Mouse (Mus musculus): ENCODE data around the gene Aatk. TPM values are rescaled to one million over a fixed set of nuclear protein-coding genes. Genes with fewer than 3 reads are reported as not detected.
A peak's percentile ranks its signal among the peaks of the same experiment; 100 is the strongest.

Gene Aatk
- polyA plus RNA-seq, 1 experiment from 2014 or later: 1.4 TPM

- no peak for DNase-seq (ENCODE audit: low spot score)
- H3K27ac ChIP-seq (ENCODE audit: low read length): no peak overlapping the region
- no peak overlapping the region for H3K4me2 ChIP-seq (replicated peaks; ENCODE audit: low read depth, low read length)
- ATAC-seq: no peak
- no peaks in the 10 kb centered on the region for H3K4me1 ChIP-seq (ENCODE audit: insufficient read depth, low read depth, low read length)
- H3K36me3 ChIP-seq (ENCODE audit: insufficient read depth, low read length): no peaks in the 10 kb centered on the region
- no peak overlapping the region for H3K4me3 ChIP-seq (ENCODE audit: low read depth, low read length)
- H3K9me3 ChIP-seq (ENCODE audit: low read length): no peaks in the 10 kb centered on the region
- no peak for TF ChIP-seq CTCF (IDR thresholded peaks at IDR 0.05)
- no peak for TF ChIP-seq EP300 (IDR thresholded peaks at IDR 0.05)
- H3K27me3 ChIP-seq (replicated peaks; ENCODE audit: insufficient read depth, low read length): no peaks in the 10 kb centered on the region
- H3K9ac ChIP-seq (replicated peaks; ENCODE audit: low read depth): no peak overlapping the region
- WGBS: 71% methylated on average over 8 of the region's 8 CpGs
Measured at GRCm38 (mm10) chr11:120060634-120061033, 13.7 kb upstream of the Aatk start.

- no peak for DNase-seq (ENCODE audit: low spot score)
- no peak overlapping the region for H3K9ac ChIP-seq (replicated peaks; ENCODE audit: low read depth)
- no peaks in the 10 kb centered on the region for H3K27me3 ChIP-seq (replicated peaks; ENCODE audit: insufficient read depth, low read length)
- H3K27ac ChIP-seq (ENCODE audit: low read length): no peak overlapping the region
- no peaks in the 10 kb centered on the region for H3K4me1 ChIP-seq (ENCODE audit: insufficient read depth, low read depth, low read length)
- 74% methylated on average over 12 of the region's 12 CpGs for WGBS
- no peak for TF ChIP-seq CTCF (IDR thresholded peaks at IDR 0.05)
- no peak for TF ChIP-seq EP300 (IDR thresholded peaks at IDR 0.05)
- H3K36me3 ChIP-seq (ENCODE audit: insufficient read depth, low read length): no peaks in the 10 kb centered on the region
- no peak overlapping the region for H3K4me3 ChIP-seq (ENCODE audit: low read depth, low read length)
- H3K4me2 ChIP-seq (replicated peaks; ENCODE audit: low read depth, low read length): no peak overlapping the region
- ATAC-seq: no peak
- H3K9me3 ChIP-seq (ENCODE audit: low read length): no peaks in the 10 kb centered on the region
Measured at GRCm38 (mm10) chr11:120055953-120056732, 9.2 kb upstream of the Aatk start.

GRCm38 (mm10) chr11:120053846-120054245, 6.9 kb upstream of the Aatk start:
- Histone ChIP-seq H3K9me3 (ENCODE audit: low read length) (no peaks in the 10 kb centered on the region), H3K27me3 (replicated peaks; ENCODE audit: insufficient read depth, low read length) (no peaks in the 10 kb centered on the region), H3K9ac (replicated peaks; ENCODE audit: low read depth) (no peak overlapping the region), H3K36me3 (ENCODE audit: insufficient read depth, low read length) (no peaks in the 10 kb centered on the region), H3K4me1 (ENCODE audit: insufficient read depth, low read depth, low read length) (no peaks in the 10 kb centered on the region), H3K4me3 (ENCODE audit: low read depth, low read length) (no peak overlapping the region), H3K27ac (ENCODE audit: low read length) (no peak overlapping the region), H3K4me2 (replicated peaks; ENCODE audit: low read depth, low read length) (no peak overlapping the region)
- TF ChIP-seq CTCF (IDR thresholded peaks at IDR 0.05) (no peak), EP300 (IDR thresholded peaks at IDR 0.05) (no peak)
- ATAC-seq (no peak), DNase-seq (ENCODE audit: low spot score) (no peak)
- WGBS: 72% methylated on average over 4 of the region's 4 CpGs

GRCm38 (mm10) chr11:120052274-120052673, 5.3 kb upstream of the Aatk start:
- Histone ChIP-seq H3K4me3 (ENCODE audit: low read depth, low read length) (no peak overlapping the region), H3K27me3 (replicated peaks; ENCODE audit: insufficient read depth, low read length) (peaks cover 9% of the 10 kb centered on the region), H3K4me2 (replicated peaks; ENCODE audit: low read depth, low read length) (no peak overlapping the region), H3K36me3 (ENCODE audit: insufficient read depth, low read length) (no peaks in the 10 kb centered on the region), H3K4me1 (ENCODE audit: insufficient read depth, low read depth, low read length) (peaks cover 5% of the 10 kb centered on the region; the same call in 1 of the 2 replicates), H3K27ac (ENCODE audit: low read length) (no peak overlapping the region), H3K9ac (replicated peaks; ENCODE audit: low read depth) (no peak overlapping the region), H3K9me3 (ENCODE audit: low read length) (no peaks in the 10 kb centered on the region)
- no peak for TF ChIP-seq CTCF (IDR thresholded peaks at IDR 0.05)
- peak; percentile 68 for ATAC-seq
- DNase-seq (ENCODE audit: low spot score): peak; percentile 50
- whole genome bisulfite sequencing: 47% methylated on average over 9 of the region's 9 CpGs

GRCm38 (mm10) chr11:120051124-120051811, 4.3 kb upstream of the Aatk start:
- TF ChIP-seq CTCF (IDR thresholded peaks at IDR 0.05) (no peak), EP300 (IDR thresholded peaks at IDR 0.05) (no peak)
- no peak overlapping the region for H3K4me3 ChIP-seq (ENCODE audit: low read depth, low read length)
- H3K9ac ChIP-seq (replicated peaks; ENCODE audit: low read depth): no peak overlapping the region
- no peak overlapping the region for H3K4me2 ChIP-seq (replicated peaks; ENCODE audit: low read depth, low read length)
- peaks cover 17% of the 10 kb centered on the region for H3K27me3 ChIP-seq (replicated peaks; ENCODE audit: insufficient read depth, low read length)
- H3K9me3 ChIP-seq (ENCODE audit: low read length): no peaks in the 10 kb centered on the region
- no peaks in the 10 kb centered on the region for H3K36me3 ChIP-seq (ENCODE audit: insufficient read depth, low read length)
- 46% methylated on average over 14 of the region's 14 CpGs for WGBS
- no peak for ATAC-seq
- DNase-seq (ENCODE audit: low spot score): no peak
- H3K4me1 ChIP-seq (ENCODE audit: insufficient read depth, low read depth, low read length): peaks cover 8% of the 10 kb centered on the region; the same call in 1 of the 2 replicates
- no peak overlapping the region for H3K27ac ChIP-seq (ENCODE audit: low read length)

GRCm38 (mm10) chr11:120049067-120049466, 2.1 kb upstream of the Aatk start:
- TF ChIP-seq EP300 (IDR thresholded peaks at IDR 0.05): no peak
- TF ChIP-seq CTCF (IDR thresholded peaks at IDR 0.05): no peak
- Histone ChIP-seq H3K4me1 (ENCODE audit: insufficient read depth, low read depth, low read length) (peaks cover 8% of the 10 kb centered on the region; the same call in 1 of the 2 replicates), H3K36me3 (ENCODE audit: insufficient read depth, low read length) (no peaks in the 10 kb centered on the region), H3K4me3 (ENCODE audit: low read depth, low read length) (no peak overlapping the region), H3K9ac (replicated peaks; ENCODE audit: low read depth) (no peak overlapping the region), H3K9me3 (ENCODE audit: low read length) (no peaks in the 10 kb centered on the region), H3K27me3 (replicated peaks; ENCODE audit: insufficient read depth, low read length) (peaks cover 22% of the 10 kb centered on the region), H3K4me2 (replicated peaks; ENCODE audit: low read depth, low read length) (no peak overlapping the region), H3K27ac (ENCODE audit: low read length) (no peak overlapping the region)
- ATAC-seq (no peak), DNase-seq (ENCODE audit: low spot score) (no peak)
- 81% methylated on average over 8 of the region's 8 CpGs for WGBS
